Mouse (Mus musculus) activated CD4-positive, CD25-positive, alpha-beta regulatory T cell, adult 4 months (primary cell): Measurements from ENCODE around the gene Haao. TPM values are rescaled to one million over a fixed set of nuclear protein-coding genes. Genes with fewer than 3 reads are reported as not detected.
"Not testable (repeated sequence)": the region's sequence is repeated elsewhere in the genome, so short reads cannot be mapped to it uniquely, and the experiment has no call there.

Experiments
- ATAC-seq: one replicate; pipeline ENCODE4 v1.8.0; 2017
- polyA plus RNA-seq, 2 experiments: library from polyadenylated mRNA; unstranded; fragments of 100-300 nt; shearing (Covaris generic); gene quantifications; one replicate each; pipeline ENCODE4 v1.2.1; 2017

Haao gene
- polyA plus RNA-seq, 2 experiments from 2014 or later: 1.3 to 3.2 TPM

DNA sequence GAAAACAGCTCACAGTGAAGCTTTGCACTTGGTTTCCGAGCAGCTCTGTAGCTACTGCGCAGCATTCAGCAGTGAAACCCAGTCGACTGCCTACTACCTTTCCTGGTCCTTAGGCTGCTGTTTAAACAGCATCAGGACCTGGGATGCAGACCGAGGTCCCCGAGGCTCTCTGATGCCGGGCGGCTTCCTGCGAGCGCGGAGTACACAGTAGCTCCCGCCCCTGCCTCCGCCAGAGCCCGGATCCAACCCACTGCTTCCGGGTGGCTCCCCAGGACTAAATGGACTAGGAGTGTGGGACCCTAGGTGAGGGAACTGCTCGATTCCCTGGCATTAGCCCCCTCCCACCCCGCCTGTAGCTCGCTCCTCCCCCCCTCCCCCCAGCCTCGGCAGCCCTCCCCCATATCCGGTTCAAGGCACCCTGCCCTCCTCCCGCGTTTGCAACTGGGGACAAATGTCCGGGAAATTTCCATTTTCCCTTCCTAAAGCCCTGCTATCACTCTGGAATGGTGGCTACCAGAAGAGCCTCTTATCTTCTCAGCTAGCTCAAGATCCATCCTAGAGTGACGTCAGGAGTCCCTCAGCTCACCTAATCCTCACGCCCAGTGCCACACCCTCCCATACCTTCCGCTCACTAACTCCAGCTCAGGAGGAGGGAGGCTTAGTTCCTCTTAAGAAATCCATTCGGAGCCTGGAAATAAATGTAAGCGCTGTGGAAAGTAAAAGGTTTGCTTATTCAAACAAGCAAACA is 14.5 kb upstream of the Haao start:
- ATAC-seq: peak; percentile 61

DNA sequence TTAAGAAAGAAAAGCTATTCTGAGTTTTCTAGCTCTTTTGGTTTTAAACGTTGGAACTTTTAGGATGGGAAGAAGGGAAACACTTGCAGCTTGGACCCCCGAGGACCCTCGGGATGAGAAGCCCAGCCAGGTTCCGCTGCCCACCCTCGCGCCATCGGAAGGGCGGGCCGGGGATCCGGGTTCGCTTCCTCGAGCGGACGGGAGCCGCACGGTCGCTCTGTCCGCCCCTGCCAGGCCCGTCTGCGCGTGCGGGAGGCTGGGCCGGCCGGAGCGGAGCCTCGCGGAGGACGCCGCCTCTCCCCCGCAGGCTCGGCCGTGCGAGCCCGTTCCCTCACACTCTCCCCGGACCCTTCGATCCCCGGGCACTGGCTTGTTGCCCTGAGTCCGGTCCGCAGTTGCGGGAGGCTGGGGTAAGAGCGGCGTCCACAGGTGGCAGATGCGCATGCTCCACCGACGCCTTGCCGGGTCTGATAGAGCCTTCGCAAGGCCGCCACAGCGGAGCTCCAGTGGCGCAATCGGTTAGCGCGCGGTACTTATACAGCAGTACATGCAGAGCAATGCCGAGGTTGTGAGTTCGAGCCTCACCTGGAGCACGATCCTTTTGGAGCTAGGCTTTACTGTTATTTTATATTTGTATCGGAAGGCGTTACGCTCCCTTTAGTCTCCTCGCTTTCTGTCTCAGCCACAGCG is 13.8 kb upstream of the Haao start:
- peak; percentile 82 for ATAC-seq

DNA sequence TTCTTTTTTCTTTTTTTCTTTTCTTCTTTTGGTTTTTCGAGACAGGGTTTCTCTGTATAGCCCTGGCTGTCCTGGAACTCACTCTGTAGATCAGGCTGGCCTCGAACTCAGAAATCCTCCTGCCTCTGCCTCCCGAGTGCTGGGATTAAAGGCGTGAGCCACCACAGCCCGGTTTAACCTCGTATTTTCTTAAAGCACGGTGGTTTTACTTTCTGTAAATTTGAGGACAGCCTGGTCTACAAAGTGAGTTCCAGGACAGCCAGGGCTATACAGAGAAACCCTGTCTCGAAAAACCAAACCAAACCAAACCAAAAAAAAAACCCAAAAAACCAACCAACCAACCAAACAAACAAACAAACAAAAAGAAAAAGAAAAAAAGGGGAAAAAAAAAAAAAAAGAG is 13.2 kb upstream of the Haao start:
- not testable (repeated sequence) for ATAC-seq

DNA sequence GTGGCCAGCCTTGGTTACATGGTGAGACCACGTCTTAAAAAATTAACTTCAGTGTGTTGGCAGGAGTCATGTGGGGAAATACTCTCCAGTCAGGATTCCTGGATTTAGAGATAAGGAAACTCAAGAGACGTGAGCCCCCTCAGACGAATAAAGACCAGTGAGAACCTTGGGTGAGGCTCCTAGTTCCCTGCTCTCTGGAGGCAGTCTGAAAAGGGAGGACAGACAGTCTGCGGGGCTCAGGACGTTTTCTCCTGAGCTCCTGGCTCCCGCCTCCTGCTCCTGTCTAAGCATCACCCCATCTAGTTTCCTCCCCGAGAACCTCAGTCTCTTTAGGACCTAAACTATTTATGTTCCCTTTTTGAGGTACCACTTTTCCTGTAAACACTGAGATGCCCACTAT is 12.5 kb upstream of the Haao start:
- ATAC-seq: no peak

DNA sequence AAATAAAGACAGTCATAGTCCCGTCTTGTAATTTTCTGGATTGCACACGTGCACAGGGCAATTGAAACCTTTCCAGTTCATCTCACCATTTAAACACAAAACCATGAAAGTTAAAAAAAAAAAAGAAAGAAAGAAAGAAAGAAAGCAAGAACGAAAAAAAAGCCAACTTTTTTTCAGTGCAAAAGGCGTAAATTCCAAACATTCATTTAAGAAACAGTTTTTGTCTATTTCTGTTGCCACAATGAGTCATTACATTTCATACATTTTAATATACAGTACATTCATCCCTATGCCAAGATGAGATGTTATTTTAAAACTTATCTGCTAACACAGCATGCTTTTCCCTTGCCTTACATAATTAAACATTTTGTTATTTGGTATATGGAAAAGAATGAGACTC is 11.9 kb upstream of the Haao start:
- no peak for ATAC-seq

DNA sequence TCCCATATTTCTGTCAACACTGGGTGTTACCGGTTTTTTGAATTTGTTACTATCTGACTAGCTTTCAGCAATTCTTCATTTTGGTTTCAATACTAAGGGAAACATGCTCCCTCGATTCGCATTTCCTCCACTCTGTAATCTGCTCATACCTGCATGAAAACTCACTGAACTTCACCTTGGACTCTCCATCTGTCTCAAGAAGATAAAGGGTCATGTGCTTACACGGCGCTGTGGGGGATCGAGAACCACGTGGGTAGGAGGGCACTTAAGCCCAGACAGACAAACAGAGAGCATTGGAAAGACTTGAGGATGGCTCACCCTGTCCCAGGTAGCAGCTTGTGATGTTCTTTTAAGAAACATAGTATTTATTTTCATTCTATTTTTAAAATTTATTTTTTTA is 10.7 kb upstream of the Haao start:
- no peak for ATAC-seq

DNA sequence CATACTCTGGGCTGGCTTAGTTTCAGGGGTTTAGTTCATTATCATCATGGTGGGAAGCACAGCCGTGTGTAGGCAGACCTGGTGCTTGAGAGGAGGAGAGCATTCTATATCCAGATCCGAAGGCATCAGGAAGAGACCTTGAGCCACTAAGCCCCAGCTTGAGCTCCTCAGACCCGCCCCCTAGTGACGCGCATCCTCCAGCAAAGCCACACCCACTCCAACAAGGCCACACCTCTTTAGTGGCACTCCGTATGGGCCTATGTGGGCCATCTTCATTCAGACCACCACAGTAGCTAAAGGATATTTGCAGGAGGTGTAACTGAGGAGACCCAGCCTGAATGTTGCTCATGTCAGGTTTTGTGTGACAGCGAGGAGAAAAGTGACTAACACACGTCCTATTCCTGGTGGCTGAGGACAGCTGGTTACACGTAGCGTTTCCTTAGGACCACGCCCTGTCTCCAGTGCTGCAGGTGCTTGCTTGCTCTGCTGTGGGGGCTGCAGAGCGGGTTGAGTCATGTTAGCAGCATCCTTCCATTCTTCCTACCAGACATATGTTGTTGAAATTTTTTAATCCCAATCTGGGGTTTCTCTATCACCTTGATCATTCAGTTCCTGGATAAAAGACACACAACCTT is 6.6 kb upstream of the Haao start:
- ATAC-seq: peak; percentile 29

DNA sequence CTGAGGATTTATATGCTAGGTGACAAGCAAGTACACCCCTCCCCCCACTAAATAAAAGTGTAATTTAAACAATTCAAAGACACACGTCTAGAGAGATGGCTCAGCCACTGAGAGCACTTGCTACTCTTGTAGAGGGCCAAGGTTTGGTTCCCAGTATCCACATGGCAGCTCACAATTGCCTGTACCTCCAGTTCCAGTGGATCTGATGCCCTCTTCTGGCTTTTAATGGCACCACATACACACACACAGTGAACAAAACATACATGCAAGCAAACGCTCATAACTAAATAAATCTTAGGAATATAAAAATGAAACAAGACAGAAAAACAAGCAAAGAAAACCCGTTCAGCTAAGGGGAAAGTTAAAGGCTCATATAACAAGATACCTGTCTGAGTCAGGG is 6.1 kb upstream of the Haao start:
- ATAC-seq: no peak

DNA sequence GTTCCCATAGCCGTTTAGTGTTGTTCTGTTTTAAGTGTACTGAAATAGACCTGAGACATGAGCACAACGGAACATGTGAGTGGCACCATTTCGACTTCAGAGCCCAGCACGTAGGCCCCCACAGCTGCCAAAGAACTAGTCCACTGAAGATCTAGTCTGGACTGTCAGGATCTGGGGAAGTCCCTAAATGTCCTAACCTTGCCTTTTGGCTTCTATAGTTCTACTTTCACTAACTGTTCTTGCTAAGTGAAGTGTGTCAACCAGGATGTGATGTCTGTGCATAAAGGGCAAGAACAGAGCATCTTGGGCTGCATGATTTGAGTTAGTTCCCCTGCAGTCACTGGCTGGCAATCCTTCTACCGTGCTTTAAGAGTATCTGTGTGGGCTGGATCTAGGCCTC is 3.1 kb upstream of the Haao start:
- ATAC-seq: peak; percentile 51

DNA sequence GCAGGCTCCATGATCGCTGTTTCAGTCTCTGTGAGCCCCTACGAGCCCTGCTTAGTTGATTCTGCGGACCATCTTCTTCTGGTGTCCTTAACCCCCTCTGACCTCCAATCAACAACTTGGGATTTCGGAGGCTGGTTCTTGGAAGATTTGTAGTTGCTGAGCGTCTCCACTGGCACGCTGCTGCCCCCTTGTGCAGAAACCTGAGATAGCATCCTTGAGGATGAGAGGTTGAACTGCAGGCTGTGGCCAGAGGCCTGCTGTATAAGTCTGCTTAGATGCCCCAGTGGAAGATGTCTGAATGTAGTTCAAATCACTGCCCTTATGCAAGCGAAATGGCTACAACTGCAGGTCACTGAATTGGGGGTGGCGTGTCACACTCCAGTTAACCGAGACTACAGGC is 2.7 kb upstream of the Haao start:
- peak; percentile 65 for ATAC-seq

DNA sequence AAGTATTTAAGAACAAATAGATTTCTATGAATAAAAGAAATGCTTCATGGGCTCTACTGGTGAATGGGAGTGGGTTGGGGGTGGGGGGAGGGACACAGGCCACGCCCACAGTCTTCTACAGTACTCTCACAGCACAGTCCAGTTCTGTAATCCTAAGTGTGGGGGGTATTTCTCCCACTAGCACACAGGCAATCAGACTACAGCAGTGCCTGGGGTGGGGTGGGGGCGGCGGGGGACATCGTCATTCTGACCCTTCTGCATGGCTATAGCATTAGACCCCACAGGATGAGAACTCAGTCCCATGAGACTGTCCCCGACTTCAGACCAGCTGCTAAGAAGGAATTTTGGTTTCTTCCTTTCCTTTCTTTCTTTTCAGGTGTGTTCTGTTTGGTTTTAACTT is 2.0 kb upstream of the Haao start:
- no peak for ATAC-seq

DNA sequence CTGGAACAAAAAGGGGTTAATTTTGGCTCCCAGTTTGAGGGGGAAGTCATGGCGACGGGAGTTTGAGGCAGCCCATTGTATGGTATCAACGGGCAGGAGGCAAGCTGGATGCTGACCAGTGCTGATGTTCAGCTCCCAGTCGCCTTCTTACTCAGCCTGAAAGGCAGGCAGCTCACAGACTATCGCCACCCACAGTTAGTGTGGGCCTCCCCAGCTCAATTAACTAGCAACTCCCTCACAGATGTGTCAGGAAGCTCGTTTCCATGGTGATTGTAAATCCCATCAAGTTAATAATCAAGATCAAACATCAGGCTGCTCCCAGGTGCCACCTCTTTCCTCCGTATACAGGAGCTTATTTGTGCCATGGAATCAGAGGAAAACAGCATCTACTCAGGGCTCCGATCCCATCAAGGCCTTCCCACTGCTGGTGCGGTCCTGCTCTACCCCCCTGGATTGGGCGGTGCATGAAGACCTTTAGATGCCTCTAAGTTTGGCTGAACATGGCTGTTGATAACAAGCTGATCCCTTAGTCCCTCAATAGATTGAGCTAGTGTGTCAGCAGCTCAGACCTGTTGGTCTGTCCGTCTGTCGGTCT is 1.4 kb upstream of the Haao start:
- ATAC-seq: no peak

DNA sequence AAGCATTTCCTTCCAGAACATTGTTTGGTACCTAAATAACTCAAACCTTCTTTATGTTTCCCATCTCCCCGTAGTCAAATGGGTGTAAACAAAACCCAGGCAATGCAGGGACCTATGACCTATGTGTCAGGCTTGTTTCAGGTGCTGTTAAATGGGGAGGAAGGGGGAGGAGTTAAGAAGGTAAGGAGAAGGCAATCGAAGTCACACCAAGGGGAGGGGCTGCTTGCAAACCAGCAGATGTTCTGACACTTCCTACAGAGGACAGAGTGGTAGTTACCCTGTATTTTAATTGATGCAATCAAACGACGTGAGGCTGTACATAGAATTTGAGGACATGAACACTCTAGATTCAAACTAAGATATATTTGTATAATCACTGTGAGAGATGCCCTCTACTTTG is 719 bp upstream of the Haao start:
- peak; percentile 32 for ATAC-seq

DNA sequence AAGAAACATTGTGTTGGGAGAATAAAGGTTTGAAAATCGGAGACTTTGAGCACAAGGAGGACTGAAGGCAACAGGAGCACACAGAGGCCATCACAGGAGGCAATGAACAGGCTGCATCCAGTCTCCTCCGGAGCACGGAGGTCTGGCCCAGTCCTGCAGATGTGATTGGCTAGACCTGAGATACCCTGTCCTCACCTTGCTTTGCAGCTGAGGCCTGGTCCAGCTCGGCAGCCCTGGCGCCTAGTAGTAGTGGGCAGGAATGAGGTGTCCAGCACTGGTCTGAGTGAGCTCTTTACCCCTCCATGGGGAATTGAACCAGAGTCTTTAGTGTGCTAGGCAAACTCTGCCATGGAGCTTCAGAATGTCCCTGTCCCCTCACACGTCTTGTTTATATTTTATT is 663 bp downstream of the Haao start:
- no peak for ATAC-seq

DNA sequence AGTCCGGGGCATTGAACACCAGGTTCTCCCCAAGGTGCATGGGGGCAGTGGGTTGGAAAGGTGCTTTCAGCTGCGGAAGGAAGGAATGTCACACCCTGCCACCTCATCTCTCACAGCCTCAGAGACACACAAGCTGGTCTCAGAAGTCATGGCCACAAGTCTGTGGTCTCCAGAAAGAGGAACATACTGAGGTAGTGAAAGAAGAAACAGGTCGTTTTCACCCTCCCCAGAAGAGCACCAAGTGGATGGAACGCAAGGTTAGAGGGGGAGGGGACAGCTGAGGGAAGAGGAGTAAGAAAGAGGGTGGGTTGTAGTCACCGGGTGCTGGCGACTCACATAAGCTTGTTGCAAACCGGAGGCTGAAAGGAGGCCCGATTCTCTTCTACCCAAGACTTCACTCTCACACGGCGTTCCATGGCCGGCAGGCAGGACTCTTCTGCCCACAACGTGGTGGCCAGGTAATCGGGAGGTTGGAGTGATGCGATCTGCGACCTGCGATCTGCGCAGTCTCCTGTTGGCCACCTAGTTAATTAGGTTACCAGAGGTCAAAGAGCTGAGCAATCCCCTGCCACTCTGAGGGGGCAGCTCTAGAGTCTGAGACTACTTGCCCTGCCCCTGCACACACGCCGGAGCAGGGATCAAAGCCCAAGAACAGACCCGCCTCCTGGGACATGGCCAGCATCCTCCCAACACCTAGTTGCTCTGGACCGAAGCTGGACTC is 1.3 kb downstream of the Haao start:
- ATAC-seq: no peak

DNA sequence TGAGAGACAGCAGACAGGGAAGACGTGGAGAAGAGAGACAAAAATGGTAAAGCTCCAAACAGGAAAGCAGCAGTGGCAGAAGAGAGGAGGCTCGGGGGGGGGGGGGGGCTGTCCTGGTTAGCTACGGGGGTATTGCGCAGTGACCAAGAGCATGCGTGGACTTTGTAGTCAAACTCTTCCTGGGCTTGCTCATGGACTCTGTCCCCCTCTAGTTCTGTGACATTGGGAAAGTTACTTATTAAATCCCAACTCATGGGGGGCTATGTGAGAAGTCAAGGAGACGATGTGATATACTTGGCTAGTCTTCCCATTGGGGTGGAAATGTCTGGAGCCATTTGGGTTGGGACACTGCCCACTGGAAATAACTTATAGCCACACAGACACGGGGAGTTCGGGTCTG is 2.2 kb downstream of the Haao start:
- no peak for ATAC-seq

DNA sequence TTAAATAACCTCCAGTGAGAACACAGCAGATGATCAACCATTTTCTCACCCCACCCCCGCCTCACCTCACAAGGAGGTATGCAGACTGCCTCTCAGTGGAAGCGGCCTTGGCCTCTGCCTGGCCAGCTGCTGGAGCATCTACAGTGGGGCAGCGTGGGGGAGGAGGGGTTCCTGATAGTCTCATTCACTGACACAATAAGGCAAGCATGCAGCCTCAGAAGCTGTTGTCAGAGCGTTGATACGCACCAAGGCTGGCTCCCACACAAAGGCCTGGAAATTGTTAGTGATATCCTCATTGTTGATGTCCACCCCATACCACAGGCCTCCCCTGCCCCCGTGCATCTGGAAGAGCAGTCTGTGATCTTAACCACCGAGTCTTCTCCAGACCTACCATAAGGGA is 4.0 kb downstream of the Haao start:
- no peak for ATAC-seq

DNA sequence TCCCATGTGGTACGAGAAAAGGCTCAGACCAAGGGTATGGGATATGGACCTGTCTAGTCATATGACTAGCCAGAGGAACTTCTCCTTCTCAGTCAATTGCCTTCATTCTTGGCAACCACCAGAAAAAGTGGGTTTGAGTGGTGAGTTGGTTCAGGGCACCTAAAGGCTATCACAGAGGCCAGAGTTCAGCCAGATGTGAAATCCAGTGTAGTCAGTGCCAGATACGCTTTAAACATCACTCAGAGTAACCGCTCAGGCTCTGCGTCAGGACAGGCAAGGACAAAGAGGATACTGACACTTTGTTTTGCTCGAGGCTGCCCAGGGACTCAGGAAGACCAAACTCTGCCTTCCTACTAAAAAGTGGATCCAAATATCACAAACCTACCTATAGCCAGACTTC is 6.8 kb downstream of the Haao start:
- no peak for ATAC-seq

DNA sequence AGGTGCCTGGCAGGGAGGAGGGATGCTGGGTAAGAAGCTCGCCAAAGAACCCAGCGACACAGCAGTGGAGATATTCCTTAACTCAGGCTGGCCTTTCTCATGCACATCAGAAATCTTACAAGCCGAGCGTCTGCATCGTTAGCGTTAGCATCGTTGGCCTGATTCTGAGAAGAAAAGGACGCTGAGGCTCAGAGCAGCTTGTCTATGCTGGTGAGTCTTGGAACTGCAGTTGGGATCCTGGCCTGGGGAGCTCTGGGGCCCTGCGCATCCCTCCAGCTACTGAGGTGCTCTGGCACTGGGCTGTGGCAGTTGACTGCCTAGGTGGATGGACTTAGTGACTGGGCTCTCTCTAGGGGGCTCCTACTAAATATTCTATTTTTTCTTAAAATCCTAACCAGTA is 8.6 kb downstream of the Haao start:
- ATAC-seq: no peak

DNA sequence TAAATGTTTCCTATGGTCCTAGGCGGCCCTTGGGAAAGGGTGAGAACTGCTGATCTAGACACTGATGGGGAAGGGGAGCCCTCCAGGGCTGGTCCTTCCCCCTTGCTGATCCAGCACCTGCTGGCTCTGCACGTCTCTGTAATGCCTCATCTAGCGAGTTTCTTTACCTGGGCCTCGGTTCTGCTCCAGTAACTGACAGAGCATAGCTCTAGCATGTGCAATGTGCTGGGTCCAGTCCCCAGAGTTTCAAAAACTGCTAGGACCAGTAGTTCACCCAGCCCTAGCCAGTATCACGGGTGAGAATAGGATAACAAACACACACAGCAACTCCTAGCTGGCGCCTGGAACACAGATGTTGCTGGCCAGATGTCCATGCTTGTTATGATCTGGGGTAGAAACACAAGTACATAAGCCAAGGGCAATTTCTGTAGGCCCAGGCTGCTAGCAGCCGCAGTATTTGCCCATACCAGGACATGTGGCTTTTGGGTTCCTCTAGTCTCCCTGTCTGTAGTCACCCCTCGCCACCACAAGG is 10.0 kb downstream of the Haao start:
- ATAC-seq: no peak

DNA sequence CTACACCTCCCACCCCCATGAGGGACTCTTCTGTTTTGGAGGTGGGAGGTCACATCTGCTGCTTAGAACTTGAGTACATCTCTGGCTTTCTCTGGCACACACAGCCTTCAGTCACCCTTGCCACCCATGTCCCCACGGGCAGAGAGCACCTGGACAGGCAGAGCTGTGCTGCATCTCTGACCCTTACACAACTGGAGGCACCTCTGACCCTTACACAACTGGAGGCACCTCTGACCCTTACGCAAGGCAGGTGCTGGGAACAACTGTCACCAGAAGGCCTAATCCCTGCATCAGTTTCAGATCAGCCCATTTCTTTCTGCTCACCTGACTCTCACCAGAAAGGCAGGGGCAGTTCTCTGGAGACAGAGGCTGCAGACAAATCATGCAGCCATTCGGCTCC is 11.7 kb downstream of the Haao start:
- no peak for ATAC-seq

DNA sequence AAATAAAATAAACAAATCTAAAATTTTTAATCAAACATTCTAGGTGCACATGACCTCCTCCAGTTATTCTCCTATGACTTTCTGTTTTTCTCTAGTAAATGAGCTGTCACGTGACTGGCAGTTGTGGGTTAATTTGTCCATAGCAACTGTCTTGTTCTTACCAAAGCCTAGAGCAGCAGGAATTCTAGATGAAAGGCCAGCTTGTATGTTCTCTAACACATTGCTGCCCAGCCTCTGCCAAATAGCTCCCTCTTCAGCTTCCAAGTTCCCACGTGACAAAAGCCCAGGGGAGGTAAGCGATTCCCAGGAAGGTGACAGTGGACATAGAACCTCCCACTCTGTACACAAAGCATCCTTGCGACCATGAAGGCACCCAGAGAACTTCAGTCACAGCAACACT is 13.6 kb downstream of the Haao start:
- no peak for ATAC-seq
